Mouse (Mus musculus) telencephalon, adult 2 months (tissue): ENCODE measurements around the gene Ccdc86.

Experiments used
- DNase-seq: peaks from one replicate; pipeline ENCODE4 v3.0.0-alpha.2; 2011; ENCODE audit warnings: low read depth, low spot score

Gene Ccdc86

GRCm38 (mm10) chr19:10907891-10908290 is 41.2 kb downstream of the Ccdc86 start:
- peak; percentile 26 for DNase-seq

GRCm38 (mm10) chr19:10905728-10906000 is 43.4 kb downstream of the Ccdc86 start:
- no peak for DNase-seq

GRCm38 (mm10) chr19:10904927-10905727 is 43.9 kb downstream of the Ccdc86 start:
- no peak for DNase-seq

GRCm38 (mm10) chr19:10904512-10904911 is 44.6 kb downstream of the Ccdc86 start:
- DNase-seq, result no peak

- no peak for DNase-seq
Measured at GRCm38 (mm10) chr19:10901046-10901445, 48.0 kb downstream of the Ccdc86 start.

GRCm38 (mm10) chr19:10900315-10900714 is 48.8 kb downstream of the Ccdc86 start:
- no peak for DNase-seq

- DNase-seq, result no peak
Measured at GRCm38 (mm10) chr19:10897491-10897890, 51.6 kb downstream of the Ccdc86 start.

- DNase-seq, result no peak
Measured at GRCm38 (mm10) chr19:10896849-10897248, 52.2 kb downstream of the Ccdc86 start.

- DNase-seq, result no peak
Measured at GRCm38 (mm10) chr19:10895708-10896107, 53.4 kb downstream of the Ccdc86 start.

GRCm38 (mm10) chr19:10895016-10895528 is 54.0 kb downstream of the Ccdc86 start, which contains the start of gene Prpf19:
Prpf19 (plus strand) TSS chr19:10895231.
- DNase-seq, result peak; percentile 98

- DNase-seq, result no peak
Measured at GRCm38 (mm10) chr19:10892201-10892600, 56.9 kb downstream of the Ccdc86 start.
